Mouse (Mus musculus) left cerebral cortex, adult 8-10 months (tissue): ENCODE data around the gene Zdhhc25. TPM values are rescaled to one million over a fixed set of nuclear protein-coding genes. Genes with fewer than 3 reads are reported as not detected.
A peak's percentile ranks its signal among the peaks of the same experiment; 100 is the strongest.

Source experiments
- DNase-seq, 2 experiments: peaks; one replicate each; pipeline ENCODE4 v3.0.0; 2022; ENCODE audit warnings: low spot score in 2 of 2
- total RNA-seq, 4 experiments: library from RNA; stranded (reverse); gene quantifications; 2 replicates each; pipeline ENCODE4 v1.2.4; 2022

The Zdhhc25 gene
- not detected for total RNA-seq

DNA sequence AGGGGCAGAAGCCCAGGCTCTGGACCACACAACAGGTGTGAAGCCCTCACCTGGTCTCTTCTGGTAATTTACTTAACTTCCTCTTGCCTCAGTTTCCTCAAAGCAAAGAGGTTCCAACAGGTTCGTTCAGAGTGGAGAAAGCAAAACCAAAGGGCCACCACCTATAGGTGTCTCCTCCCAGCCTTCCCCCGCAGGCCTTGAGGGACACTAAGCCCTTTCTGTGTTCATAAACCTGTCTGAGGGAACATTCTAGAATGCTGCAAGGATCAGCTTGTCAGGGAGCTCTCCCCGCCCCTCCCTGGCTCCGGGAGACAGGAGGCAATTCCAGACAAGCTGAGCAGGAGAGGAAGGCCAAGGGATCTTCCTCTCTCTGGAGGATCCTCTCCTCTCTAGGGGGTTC is at the start of gene Zdhhc25:
TSS of gene Zdhhc25 (plus strand) at position 301 of the 400 bp plus-strand sequence.
- no peak for DNase-seq

- DNase-seq, result no peak
These were observed 47.2 kb upstream of the Zdhhc25 start for GRCm38 (mm10) chr15:88552852-88553251.

DNA sequence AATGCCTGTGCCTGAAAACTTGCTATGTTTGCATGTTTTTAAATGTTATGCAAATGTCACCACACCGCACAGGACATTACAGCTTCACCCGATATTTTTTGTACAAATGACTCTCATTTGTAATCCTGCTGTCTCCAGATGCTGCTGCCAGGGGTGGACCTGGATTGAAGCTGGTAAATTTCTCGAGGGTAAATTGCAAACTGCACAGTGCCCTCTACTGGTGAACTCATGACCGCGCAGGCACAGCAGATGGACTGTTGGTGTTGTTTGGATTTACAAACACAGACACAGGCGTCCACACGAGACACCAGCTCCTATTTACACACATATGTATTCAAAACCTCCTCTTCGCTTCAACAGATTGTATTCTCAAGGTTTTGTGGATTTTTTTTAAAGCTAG is 44.6 kb upstream of the Zdhhc25 start:
- peak in 1 of 2 experiments; percentile 16 for DNase-seq

GRCm38 (mm10) chr15:88560637-88561036 is 39.5 kb upstream of the Zdhhc25 start:
- DNase-seq, result no peak

GRCm38 (mm10) chr15:88561058-88561730 is 38.9 kb upstream of the Zdhhc25 start:
- DNase-seq, result no peak

DNA sequence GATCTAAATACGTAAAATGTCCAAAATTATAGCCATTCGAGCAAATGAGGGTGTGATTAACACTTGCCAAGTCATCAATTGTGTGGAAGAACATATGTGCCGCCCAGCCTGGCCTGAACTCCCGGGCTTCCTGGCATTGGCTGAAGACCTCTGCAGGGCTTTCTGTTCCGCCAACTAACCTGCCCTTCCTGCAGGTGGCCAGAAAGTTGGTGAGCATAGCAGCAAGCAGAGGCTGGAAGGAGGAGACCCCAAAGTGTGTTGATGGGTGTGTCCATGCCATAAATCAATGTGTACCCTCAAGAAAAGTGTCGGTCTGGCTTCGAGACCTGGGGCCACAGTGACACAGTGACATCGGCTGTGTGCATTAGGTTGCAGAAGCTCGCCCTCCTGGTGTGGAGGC is 34.8 kb upstream of the Zdhhc25 start:
- DNase-seq, result no peak

- no peak for DNase-seq
These were observed 34.3 kb upstream of the Zdhhc25 start for GRCm38 (mm10) chr15:88565806-88566205.

- DNase-seq, result no peak
These were observed 29.4 kb upstream of the Zdhhc25 start for GRCm38 (mm10) chr15:88570697-88571096.

GRCm38 (mm10) chr15:88579461-88579860 is 20.6 kb upstream of the Zdhhc25 start:
- no peak for DNase-seq

GRCm38 (mm10) chr15:88602496-88602895 is 2.4 kb downstream of the Zdhhc25 start:
- no peak for DNase-seq

- no peak for DNase-seq
These were observed 3.1 kb downstream of the Zdhhc25 start for GRCm38 (mm10) chr15:88603091-88603732.

GRCm38 (mm10) chr15:88603733-88604119 is 3.6 kb downstream of the Zdhhc25 start:
- DNase-seq, result no peak

GRCm38 (mm10) chr15:88604669-88605414 is 4.7 kb downstream of the Zdhhc25 start:
- DNase-seq, result no peak

DNA sequence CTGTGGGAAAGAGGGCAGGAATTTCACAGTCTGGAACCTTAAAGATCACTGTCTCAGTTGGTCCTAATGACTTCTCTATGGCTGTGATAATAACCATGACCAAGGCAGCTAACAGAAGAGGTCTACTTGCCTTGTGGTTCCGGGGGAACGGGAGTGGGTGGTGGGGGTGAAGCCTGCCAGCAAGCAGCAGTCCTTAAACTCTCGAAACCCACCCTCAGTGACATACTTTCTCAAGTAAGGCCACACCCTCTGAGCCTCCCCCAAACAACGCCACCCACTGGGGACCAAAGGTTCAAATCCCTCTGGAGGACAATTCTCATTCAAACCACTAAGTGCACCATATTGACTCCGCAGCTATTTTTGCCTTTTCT is 5.3 kb downstream of the Zdhhc25 start:
- no peak for DNase-seq

DNA sequence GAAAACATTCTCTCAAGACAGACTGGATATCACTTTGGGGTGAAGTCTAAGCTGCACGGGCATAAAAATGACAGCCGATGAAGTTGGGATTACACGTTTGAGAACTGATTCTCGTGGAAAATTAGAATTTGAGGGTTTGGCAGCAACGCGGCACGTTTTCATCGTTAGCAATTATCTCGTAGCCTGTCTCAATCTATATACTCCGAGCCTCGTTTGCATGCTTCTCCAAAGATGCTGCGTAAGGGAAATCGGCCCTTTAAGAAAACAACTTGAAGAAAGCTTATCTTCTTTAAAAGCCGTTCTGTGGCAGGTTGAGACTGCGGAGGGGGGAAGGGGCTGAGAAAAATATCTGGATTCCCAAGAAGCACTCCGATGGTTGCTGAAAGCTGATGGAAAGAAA is 17.0 kb downstream of the Zdhhc25 start:
- no peak for DNase-seq

DNA sequence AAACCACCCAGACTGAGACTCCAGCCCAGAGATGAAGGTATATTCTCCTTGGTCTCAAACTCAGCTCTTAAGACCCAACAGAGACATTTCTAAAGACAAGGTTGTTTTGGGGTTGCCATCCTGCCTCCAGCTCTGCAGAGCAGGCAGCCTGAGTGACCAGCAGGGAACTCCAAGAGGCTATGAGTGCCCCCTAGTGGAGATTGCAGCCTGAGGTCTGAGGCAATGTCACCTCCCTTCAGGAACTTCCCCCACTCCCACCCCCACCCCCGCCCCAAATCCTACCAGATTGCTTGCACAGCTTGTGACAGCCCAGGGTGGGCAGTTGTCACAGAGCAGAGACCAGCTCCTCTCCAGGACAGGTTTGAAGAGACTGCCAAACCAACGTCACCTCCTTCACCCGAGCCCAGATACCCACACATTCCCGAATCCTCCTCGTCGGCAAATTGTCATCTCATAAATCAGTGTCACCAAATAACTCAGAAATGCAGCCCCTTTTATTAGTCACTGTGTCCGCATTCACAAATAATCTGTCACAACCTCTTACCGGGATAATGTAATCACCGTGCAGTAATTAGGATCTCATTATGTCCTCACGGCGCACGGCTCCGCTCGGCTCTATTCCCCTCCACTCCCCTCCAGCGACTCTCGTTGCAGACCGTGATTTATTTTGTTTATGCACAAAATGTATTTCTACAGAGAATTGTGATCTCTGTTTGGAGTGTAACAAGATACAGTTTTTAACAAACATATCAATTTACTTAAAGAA is 18.1 kb downstream of the Zdhhc25 start:
- DNase-seq, result no peak

DNA sequence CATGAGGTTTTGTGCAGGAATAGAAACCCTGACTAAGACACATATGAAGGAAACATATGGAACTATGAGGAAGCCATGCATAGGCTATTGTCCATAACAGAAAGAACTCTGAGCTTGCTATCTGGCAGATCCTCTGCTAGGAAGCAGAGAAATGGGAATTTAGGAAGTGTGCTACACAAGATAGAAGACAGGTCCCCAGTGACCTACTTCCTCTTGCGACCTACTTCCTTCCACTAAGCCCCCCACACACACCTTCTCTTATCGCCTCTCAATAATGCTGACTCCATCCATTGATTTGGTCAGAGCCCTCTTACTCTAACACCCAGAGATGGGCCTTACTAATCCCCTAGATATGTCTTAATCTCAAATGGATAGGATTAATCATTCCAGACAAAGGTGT is 19.9 kb downstream of the Zdhhc25 start:
- DNase-seq, result no peak

DNA sequence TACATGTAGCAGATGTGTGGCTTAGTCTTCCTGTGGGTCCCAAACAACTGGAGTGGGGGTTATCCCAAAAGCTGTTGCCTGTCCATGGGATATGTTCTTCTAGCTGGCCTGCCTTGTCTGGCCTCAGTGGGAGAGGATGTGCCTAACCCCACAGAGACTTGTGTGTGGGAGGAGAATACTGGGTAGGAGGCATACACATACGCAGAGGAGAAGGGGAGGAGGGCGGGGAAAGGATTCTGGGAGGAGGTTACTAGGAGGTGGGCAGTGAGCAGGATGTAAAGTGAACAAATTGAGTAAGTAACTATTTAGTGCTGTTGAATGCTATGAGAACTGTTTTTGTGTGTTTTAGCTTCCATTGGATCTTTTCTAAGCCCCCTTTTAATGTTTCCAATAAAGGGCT is 23.8 kb downstream of the Zdhhc25 start:
- DNase-seq, result no peak

- DNase-seq, result no peak
These were observed 24.8 kb downstream of the Zdhhc25 start for GRCm38 (mm10) chr15:88624874-88625277.

- no peak for DNase-seq
These were observed 25.4 kb downstream of the Zdhhc25 start for GRCm38 (mm10) chr15:88625303-88626066.

- no peak for DNase-seq
These were observed 26.9 kb downstream of the Zdhhc25 start for GRCm38 (mm10) chr15:88626886-88627488.
